Mouse (Mus musculus): Measurements from ENCODE around the gene Actr8.

Actr8 gene

GRCm38 (mm10) chr14:30039413-30039812 is 61.3 kb downstream of the Actr8 start:
- DNase-seq (ENCODE audit: low spot score), result no peak

GRCm38 (mm10) chr14:30041836-30042235 is 63.7 kb downstream of the Actr8 start:
- DNase-seq (ENCODE audit: low spot score), result no peak

GRCm38 (mm10) chr14:30043356-30043940 is 65.3 kb downstream of the Actr8 start:
- no peak for DNase-seq (ENCODE audit: low spot score)

GRCm38 (mm10) chr14:30045239-30045638 is 67.1 kb downstream of the Actr8 start:
- DNase-seq (ENCODE audit: low spot score), result no peak

GRCm38 (mm10) chr14:30045704-30046220 is 67.6 kb downstream of the Actr8 start:
- DNase-seq (ENCODE audit: low spot score), result no peak

- DNase-seq (ENCODE audit: low spot score), result no peak
These were observed 68.8 kb downstream of the Actr8 start for GRCm38 (mm10) chr14:30046976-30047375.

- no peak for DNase-seq (ENCODE audit: low spot score)
These were observed 69.9 kb downstream of the Actr8 start for GRCm38 (mm10) chr14:30048049-30048448.

GRCm38 (mm10) chr14:30050280-30050679 is 72.1 kb downstream of the Actr8 start:
- DNase-seq (ENCODE audit: low spot score), result no peak

- no peak for DNase-seq (ENCODE audit: low spot score)
These were observed 76.8 kb downstream of the Actr8 start for GRCm38 (mm10) chr14:30054922-30055321.

All from left cerebral cortex, adult 11 months (tissue).